Mouse (Mus musculus) ES-E14 (cell line): ENCODE measurements around the gene Chaf1b.

ENCODE experiments used
- CHD2 ChIP-seq: IDR thresholded peaks from 2 replicates; pipeline ENCODE4 v1.6.1; 2014; ENCODE audit warnings: mild to moderate bottlenecking, low read depth, low read length, inconsistent platforms
- HCFC1 ChIP-seq: IDR thresholded peaks from 2 replicates; pipeline ENCODE4 v1.6.1; 2012; ENCODE audit warnings: low read length, inconsistent platforms, borderline replicate concordance; ENCODE audit not compliant: insufficient read depth
- MAFK ChIP-seq: IDR thresholded peaks from 2 replicates; pipeline ENCODE4 v1.6.1; 2014; ENCODE audit warnings: mild to moderate bottlenecking, low read depth, low read length, inconsistent platforms; ENCODE audit not compliant: insufficient read depth
- ZC3H11A ChIP-seq: IDR thresholded peaks from 2 replicates; pipeline ENCODE4 v1.6.1; 2012; ENCODE audit warnings: low read depth, mild to moderate bottlenecking, inconsistent platforms, low read length, borderline replicate concordance
- ZNF384 ChIP-seq: IDR thresholded peaks from 2 replicates; pipeline ENCODE4 v1.6.1; 2012; ENCODE audit warnings: low read depth, low read length, inconsistent platforms

DNA sequence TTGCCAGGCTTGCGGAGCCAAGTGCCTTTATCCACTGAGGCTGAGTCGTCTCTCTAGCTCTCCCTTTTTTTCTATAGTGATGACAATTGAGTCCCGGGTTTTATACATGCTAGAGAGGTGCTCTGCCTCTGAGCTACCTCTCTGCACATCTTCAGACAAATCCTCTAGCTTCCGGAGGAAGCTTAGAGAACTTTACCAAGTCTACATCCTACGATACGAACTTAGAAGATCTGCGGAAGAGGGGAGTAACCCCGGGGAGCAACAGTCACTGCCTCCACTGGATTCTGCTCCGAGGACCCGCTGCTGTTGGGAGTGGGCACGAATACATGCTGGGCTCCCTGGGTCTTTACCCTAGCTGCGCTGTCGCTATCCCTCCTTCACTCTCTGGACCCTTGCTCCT lies 50.9 kb downstream of the Chaf1b start:
- TF ChIP-seq CHD2 (no peak), MAFK (no peak), ZNF384 (no peak), ZC3H11A (no peak), HCFC1 (no peak)
